Mouse (Mus musculus): ENCODE measurements around the gene Olfr317.
"Not testable (repeated sequence)": the region's sequence is repeated elsewhere in the genome, so short reads cannot be mapped to it uniquely, and the experiment has no call there.

Gene Olfr317

DNA sequence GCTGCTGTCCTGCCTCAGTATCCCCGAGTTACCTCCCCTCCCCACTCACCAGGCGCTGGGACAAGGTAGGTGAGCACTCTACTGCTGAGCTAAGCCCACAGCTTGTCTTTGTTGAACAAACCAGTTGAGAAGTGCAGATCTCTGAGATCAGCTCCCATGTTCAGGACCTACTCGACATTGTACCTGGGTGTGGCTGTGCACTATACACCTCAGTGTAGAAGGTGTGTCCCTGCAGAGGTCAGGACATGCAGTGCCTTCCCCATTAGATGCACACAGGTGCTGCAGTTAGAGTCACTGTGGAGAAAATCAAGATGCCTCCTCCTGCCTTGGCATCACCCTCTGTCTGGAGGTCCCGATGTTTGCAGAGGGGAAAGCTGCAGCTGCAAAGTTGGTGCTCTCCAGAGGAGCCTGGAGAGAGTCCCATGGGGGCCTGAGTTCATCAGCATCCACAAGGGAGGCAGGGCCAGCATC is at the start of gene Olfr317:
Olfr317 (minus strand) TSS at position 421 of the 471 bp plus-strand sequence.
- DNase-seq, result no peak

DNA sequence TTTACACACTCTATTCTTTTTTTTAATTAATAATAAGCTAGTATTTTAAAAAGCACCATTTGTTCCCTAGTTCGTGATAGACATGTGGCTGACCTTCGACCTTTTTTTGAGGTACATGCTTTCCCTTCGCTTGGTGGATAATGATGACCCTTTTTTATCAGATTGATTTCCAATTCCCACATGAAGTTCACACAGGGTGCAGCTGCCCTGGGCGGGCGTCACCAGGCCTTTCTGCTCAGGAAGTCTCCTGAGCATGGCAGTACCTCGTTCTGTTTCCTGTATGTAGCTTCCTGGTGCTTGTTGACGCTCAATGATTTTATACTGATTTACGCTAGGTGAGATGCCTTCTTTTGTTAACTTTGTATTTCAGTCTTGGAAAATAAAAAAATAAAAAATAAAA is 49.3 kb upstream of the Olfr317 start:
- DNase-seq, result no peak

DNA sequence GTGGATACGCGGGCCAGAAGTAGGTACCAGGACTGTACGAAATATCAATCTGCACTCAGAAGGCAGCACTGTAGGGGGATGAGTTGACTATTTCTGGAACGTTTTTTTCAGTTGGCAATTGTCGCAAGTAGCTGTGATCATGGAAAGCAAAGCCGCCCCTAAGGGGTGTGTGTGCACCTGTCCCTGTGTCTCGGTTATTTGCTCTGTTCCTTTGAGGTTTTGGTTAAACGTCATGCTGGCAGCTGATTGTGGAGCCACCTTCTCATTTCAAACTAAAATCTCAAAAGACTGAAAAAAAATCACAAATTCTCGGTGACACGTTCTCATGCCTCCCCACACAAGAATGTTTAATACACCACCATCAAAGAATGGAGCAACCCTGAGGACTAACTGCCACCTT is 48.6 kb upstream of the Olfr317 start:
- no peak for DNase-seq

DNA sequence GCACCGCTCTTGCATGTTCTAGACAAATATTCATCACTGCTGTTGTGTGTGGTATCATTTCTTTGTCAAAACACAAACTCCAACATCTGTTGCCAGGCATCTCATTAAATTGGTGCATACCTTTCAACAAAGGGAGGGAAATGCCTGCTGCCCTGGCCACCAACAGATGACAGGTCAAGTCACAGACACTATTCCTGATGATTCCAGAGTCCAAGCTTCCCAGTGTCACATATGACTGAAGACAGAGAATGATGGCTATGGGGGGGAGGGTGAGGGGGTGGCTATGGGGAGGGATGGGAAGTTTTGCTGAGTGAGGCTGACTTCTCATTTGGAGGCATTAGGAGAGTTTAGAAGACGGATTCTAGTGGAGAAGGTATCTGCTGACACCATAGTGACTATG is 45.2 kb upstream of the Olfr317 start:
- DNase-seq, result no peak

DNA sequence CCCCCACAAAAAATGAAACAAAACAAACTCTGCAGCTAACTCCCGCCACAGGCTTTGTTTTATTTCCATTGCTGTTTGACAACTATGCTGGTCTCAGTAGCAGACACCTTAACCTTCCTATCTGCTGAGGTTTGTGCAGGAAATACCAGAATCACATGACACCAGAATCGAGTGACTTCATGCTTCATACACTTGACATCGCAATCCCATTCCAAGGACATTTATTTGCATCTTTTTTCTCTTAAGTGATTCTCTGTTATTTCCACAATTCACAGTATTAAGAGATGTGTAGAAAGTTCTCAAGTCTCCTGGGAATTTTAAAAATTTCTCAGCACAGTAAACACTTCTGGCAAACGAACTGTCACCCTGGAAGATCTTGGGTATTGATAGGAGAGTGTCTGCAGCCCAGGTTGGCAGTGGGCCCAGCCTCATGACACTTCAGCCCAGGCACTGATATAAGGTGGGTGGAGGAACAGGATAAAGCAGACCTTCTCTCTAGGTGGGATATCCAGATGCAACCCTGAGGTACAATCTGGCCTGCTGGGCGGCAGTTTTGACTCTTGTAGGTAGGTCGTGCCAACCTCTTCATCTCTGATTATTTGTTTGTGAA is 43.6 kb upstream of the Olfr317 start, which contains the start of gene Olfr314:
Olfr314 (plus strand) TSS at position 473 of the 610 bp plus-strand sequence.
- no peak for DNase-seq

DNA sequence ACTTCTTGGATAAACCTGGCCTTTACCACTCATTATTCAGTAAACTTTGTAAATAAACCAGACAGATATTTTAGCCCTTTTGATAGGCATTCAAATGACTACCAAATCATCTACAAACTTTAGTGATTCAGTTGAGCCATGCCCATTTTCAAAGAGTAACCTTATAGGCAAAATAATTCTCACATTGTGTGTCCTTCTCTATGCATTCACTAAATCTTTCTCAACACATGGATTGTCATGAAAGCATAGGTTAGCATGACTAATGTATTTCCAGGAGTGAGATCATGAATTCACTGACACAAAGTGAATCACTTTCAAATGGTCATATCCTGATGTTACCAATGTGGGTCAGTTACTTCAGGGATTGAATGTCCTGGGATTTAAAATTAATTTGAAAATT is 33.9 kb upstream of the Olfr317 start, which contains the start of gene Olfr315:
Olfr315 (plus strand) TSS at position 301 of the 400 bp plus-strand sequence.
- DNase-seq, result no peak

DNA sequence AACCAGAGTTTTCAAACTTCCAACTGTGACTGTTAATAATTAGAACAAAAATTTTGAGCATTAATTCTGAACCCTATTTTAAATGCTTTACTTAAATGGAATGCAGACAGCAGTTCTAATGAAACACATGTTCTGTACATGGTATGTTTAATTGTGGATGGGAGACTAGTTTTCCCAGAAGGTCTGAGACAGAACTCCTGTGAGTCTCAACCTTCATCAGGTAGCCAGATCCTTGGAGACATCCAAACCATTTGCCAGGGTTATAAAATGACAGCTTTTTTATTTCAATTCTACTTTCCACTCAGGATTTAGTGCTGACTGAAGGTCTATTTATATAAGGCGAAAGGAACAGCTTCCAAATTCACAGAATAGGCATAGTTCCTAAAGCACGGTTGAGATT is 13.4 kb upstream of the Olfr317 start, which contains the start of gene Olfr316:
Olfr316 (plus strand) TSS at position 301 of the 400 bp plus-strand sequence.
- no peak for DNase-seq

DNA sequence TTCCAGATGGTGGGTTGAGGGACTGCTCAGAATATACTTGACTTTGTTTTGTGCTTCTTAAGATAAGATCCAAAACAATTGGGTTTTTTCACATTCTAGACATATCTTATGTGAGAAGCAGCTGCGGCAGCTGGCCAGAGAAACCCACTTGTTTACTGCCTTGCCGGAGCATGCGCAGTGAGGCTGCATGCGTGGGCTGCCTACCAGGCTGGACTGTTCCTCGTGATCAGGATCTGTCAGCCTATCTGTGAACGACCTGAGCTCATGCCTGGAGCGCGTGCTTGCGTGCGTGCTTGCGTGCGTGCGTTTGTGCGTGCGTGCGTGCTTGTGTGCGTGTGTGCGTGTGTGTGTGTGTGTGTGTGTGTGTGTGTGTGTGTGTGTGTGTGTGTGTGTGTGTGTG is 12.1 kb upstream of the Olfr317 start:
- DNase-seq, result not testable (repeated sequence)

DNA sequence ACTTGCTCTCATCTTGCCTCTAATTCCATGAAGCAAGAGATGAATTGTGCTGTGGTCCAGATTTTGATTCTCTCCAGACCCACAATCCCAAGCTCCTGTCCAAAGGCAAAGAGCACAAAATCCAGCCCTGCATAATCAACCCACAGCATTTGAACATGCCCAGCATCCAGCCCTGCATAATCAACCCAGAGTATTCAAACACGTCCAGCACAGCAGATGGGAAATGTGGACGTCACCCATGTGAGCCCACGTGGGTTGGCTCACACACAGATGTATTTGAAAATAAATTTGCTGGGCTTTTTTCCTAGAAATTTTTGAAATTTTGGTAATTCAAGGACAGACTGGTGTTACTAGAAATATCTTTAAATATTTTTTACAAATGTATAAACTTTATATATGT is 5.6 kb downstream of the Olfr317 start:
- DNase-seq, result no peak

DNA sequence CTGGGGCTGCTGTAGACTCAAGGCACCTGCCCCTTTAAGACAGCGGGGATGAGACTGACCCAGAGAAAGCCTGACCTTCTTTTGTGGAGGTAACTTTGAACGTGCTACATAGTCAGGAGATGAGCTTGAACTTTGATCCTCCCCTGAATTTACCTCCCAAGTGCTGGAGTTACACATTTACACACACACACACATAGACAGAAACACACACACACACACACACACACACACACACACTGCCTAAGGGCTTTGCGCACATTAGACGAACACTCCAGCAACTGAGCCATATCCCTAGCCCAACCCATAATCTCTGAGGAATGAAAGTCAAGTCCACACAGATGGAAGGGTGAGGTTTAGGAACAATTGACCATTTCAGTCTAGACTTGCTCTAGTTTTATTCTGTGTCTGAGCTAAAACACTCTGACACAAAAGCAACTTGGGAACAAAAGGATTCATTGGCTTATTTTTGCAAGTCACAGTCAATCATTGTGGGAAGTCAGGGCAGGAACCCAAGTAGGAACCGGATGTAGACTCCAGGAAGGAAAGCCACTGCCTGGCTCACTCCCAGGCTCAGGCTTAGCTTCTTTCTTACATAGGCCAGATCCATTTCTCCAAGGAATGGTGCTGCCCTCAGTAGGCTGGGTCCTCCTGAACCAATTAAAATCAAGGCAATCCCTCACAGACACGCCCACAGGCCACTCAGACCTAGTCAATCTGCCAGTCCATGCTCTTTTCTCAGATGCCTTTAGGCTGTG is 10.9 kb downstream of the Olfr317 start:
- DNase-seq, result not testable (repeated sequence)

DNA sequence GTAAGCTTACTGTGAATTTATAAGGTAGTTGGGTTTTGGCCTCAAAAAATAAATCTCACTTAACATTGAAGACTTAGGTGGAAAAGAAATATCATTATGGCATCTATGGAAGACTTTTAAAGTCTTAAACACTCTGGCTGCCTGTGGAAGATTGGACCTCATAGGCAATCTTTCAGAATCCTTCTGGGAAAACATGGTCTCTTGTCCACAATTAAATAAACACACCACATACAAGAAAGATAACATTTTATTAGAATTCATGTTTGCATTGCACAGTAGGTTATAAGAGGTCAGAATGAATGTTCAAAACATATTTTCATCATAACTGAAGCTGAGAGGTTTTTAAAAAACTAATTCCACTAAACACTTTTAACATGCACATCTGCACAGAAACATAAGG is 15.1 kb downstream of the Olfr317 start, which contains the start of gene Olfr318:
Olfr318 (minus strand) TSS at position 101 of the 400 bp plus-strand sequence.
- no peak for DNase-seq

DNA sequence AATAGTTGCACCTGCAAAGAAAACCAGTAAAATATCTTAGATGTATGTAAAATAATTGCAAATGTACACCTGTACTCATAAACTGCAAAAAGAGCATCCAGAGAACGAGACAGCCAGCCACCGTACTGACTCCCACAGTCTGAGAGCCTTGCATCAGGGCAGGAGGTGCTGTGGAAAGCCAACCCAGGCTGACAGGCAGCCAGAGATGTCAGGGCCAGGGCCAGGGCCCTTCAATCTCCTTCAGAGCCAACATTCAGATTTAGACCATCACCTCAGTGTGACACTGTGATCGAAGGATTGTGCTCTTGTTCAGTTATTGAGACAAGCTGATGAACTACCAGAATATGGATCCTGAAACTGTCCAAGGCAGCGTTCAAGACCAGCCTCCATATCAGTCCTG is 19.3 kb downstream of the Olfr317 start:
- DNase-seq, result no peak

DNA sequence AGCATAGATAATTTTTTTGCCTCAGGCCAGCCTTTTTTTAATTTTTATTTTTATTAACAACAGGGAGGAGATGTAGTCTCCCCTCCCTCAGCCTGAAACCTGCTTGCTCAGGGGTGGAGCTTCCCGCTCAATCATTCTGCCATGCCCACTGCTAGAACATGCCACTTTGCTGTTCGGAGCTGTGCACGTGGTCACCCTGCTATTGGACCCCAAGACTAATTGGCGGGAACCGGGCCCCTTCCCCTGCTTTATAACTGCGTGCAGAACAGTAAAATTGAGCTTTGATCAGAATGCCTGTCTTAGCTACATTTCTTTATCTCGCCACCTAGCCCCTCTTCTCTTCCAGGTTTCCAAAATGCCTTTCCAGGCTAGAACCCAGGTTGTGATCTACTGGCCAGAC is 21.3 kb downstream of the Olfr317 start:
- not testable (repeated sequence) for DNase-seq

DNA sequence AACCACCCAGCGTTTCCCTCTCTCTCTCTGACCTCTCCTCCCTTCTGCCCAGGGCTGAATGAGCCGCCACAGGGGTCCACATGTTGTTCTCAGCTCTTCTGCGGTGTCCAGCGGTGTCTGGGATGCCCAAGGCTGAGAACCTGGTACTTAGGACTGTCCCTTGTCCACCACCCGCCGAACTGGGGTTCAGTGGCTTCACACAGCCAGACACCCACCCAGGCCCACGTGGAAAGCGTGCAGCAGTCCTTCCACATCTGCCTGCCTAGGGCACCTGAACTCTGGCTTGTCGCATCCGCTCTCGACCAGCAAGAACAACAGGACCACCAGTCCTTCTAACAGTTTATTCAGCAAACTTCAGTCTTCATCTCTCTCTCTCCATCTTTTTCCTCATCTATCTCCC is 29.9 kb downstream of the Olfr317 start:
- DNase-seq, result no peak

DNA sequence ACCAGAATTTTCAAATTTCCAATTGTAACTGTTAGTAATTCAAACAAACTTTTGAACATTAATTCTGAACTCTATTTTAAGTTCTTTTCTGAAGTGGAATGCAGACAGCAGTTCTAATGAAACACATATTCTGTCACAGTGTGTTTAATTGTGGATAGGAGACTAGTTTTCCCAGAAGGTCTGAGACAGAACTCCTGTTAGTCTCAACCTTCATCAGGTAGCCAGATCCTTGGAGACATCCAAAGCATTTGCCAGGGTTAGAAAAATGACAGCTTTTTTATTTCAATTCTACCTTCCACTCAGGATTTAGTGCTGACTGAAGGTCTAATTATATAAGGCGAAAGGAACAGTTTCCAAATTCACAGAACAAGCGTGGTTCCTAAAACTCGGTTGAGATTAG is 40.1 kb downstream of the Olfr317 start, which contains the start of gene Olfr319:
Olfr319 (plus strand) TSS at position 301 of the 400 bp plus-strand sequence.
- DNase-seq, result no peak

Data from spleen, adult 18-20 months (tissue).